Mouse (Mus musculus) ES-E14 (cell line): ENCODE data around the gene Elovl4. TPM values are rescaled to one million over a fixed set of nuclear protein-coding genes. Genes with fewer than 3 reads are reported as not detected.

ENCODE experiments used
- DNase-seq: peaks from one replicate; pipeline ENCODE4 v3.0.0-alpha.2; 2013; ENCODE audit warnings: low read depth, low spot score
- H3K27ac ChIP-seq: 2 replicates; pipeline ENCODE4 v1.5.1; 2012; ENCODE audit warnings: low read depth, mild to moderate bottlenecking, low read length, moderate library complexity, mixed read lengths; ENCODE audit not compliant: poor library complexity, insufficient read depth, severe bottlenecking
- H3K36me3 ChIP-seq: 2 replicates; pipeline ENCODE4 v1.6.1; 2012; ENCODE audit warnings: mild to moderate bottlenecking, low read length, moderate library complexity, mixed read lengths; ENCODE audit not compliant: control insufficient read depth, poor library complexity, insufficient read depth, severe bottlenecking
- H3K4me1 ChIP-seq, 2 experiments: fragments of 150-350 bp in 1 of 2; sonication (generic) in 1 of 2; 2 replicates each; pipeline ENCODE4 v1.6.1; 2012; ENCODE audit warnings: low read length in 2 of 2, mild to moderate bottlenecking in 1 of 2, mixed read lengths in 1 of 2; ENCODE audit not compliant: control insufficient read depth in 2 of 2, insufficient read depth in 2 of 2, poor library complexity in 1 of 2
- H3K4me3 ChIP-seq, 2 experiments: fragments of 150-350 bp in 1 of 2; sonication (generic) in 1 of 2; 2 replicates each; pipeline ENCODE4 v1.5.1; 2012; ENCODE audit warnings: low read length in 2 of 2, low read depth in 1 of 2, mild to moderate bottlenecking in 1 of 2, mixed read lengths in 1 of 2; ENCODE audit not compliant: insufficient read depth in 1 of 2, poor library complexity in 1 of 2, severe bottlenecking in 1 of 2
- H3K9ac ChIP-seq: 2 replicates; pipeline ENCODE4 v1.6.1; 2012; ENCODE audit warnings: low read depth, mild to moderate bottlenecking, low read length, mixed read lengths; ENCODE audit not compliant: poor library complexity, insufficient read depth, severe bottlenecking
- H3K9me3 ChIP-seq: fragments of 150-350 bp; sonication (generic); 2 replicates; pipeline ENCODE4 v1.6.1; 2012; ENCODE audit warnings: low read depth, mild to moderate bottlenecking, low read length; ENCODE audit not compliant: control insufficient read depth, insufficient read depth
- CHD2 ChIP-seq: IDR thresholded peaks from 2 replicates; pipeline ENCODE4 v1.6.1; 2014; ENCODE audit warnings: mild to moderate bottlenecking, low read depth, low read length, inconsistent platforms
- HCFC1 ChIP-seq: IDR thresholded peaks from 2 replicates; pipeline ENCODE4 v1.6.1; 2012; ENCODE audit warnings: low read length, inconsistent platforms, borderline replicate concordance; ENCODE audit not compliant: insufficient read depth
- MAFK ChIP-seq: IDR thresholded peaks from 2 replicates; pipeline ENCODE4 v1.6.1; 2014; ENCODE audit warnings: mild to moderate bottlenecking, low read depth, low read length, inconsistent platforms; ENCODE audit not compliant: insufficient read depth
- ZC3H11A ChIP-seq: IDR thresholded peaks from 2 replicates; pipeline ENCODE4 v1.6.1; 2012; ENCODE audit warnings: low read depth, mild to moderate bottlenecking, inconsistent platforms, low read length, borderline replicate concordance
- ZNF384 ChIP-seq: IDR thresholded peaks from 2 replicates; pipeline ENCODE4 v1.6.1; 2012; ENCODE audit warnings: low read depth, low read length, inconsistent platforms
- in situ Hi-C, 2 experiments: fragments of 600-800 bp; cut with MboI; formaldehyde crosslinking; loops; one replicate each; pipeline ENCODE4 v1.15.1; 2025; ENCODE audit warnings: low sequenced_read_pairs in 2 of 2, inconsistent platforms in 1 of 2; ENCODE audit not compliant: unreplicated experiment in 2 of 2
- total RNA-seq: library from RNA; depleted of rRNA; stranded (reverse); fragments of 300-350 nt; gene quantifications from 2 replicates; pipeline ENCODE4 v1.2.3, GENCODE M21; 2012; rRNA removed

Gene Elovl4
- total RNA-seq, 1 experiment = 14.9 TPM

- TF ChIP-seq MAFK (no peak), HCFC1 (no peak), CHD2 (no peak), ZNF384 (no peak), ZC3H11A (no peak)
- no peak overlapping the region for H3K27ac ChIP-seq
- H3K4me3 ChIP-seq = no peak overlapping the region
- in situ Hi-C loops = no loop called here
- H3K36me3 ChIP-seq = no peaks in the 10 kb centered on the region
- peaks cover 0 to 3% of the 10 kb centered on the region in 2 experiments; a peak in 1 of 4 replicates for H3K4me1 ChIP-seq
- no peak for DNase-seq
- no peak overlapping the region for H3K9ac ChIP-seq
- H3K9me3 ChIP-seq = no peaks in the 10 kb centered on the region
Observed at GRCm38 (mm10) chr9:83731877-83732276, 74.2 kb downstream of the Elovl4 start.

DNA sequence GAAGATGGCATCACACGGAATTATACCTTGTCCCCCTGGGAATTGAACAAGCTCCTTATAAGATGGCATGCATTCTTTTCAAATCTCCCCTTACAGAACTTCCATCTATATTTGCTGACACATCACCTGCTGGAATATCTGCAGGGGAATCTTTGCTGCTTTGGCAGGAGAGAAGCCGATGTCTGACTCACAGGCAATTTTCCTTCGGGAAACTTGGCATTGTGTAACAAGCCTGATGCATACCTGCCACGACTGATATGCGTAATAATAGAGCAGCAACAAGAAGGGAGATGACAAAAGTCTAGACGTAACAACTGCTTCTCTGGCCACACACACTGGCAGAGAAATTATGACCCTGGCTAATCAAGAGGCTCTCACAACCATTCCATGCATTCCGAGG is 75.2 kb downstream of the Elovl4 start:
- Histone ChIP-seq H3K27ac (no peak overlapping the region), H3K9me3 (no peaks in the 10 kb centered on the region), H3K4me1 (peaks cover 0 to 3% of the 10 kb centered on the region in 2 experiments; a peak in 1 of 4 replicates), H3K36me3 (no peaks in the 10 kb centered on the region), H3K4me3 (no peak overlapping the region), H3K9ac (no peak overlapping the region)
- TF ChIP-seq CHD2 (no peak), ZC3H11A (no peak), ZNF384 (no peak), HCFC1 (no peak), MAFK (no peak)
- in situ Hi-C loops = no loop called here
- no peak for DNase-seq

Other genes starting within 250 kb of the Elovl4 start
- 31.3 and 39.8 TPM in 2 replicates for gene Ttk, start 28.4 kb upstream of the Elovl4 start, total RNA-seq
- 30.7 and 32.9 TPM in 2 replicates for gene Bckdhb, start 118.9 kb upstream of the Elovl4 start, total RNA-seq